Mouse (Mus musculus) MEL (cell line): ENCODE measurements around the gene Dnajb8.

Experiments used
- CHD2 ChIP-seq: IDR thresholded peaks from 2 replicates; pipeline ENCODE4 v1.6.1; 2011; ENCODE audit warnings: low read length, improper control_type of control experiment
- CTCF ChIP-seq, 3 experiments: IDR thresholded peaks in 2 of 3; conservative IDR thresholded peaks in 1 of 3; 2 replicates each; pipeline ENCODE4 v1.5.1; 2011 to 2012; ENCODE audit warnings: low read length in 3 of 3, low read depth in 2 of 3, mild to moderate bottlenecking in 2 of 3, improper control_type of control experiment in 1 of 3, inconsistent platforms in 1 of 3, mixed read lengths in 1 of 3, moderate library complexity in 1 of 3; ENCODE audit not compliant: control insufficient read depth in 1 of 3, insufficient read depth in 1 of 3, poor library complexity in 1 of 3, severe bottlenecking in 1 of 3
- E2F4 ChIP-seq: IDR thresholded peaks from 2 replicates; pipeline ENCODE4 v1.6.1; 2011; ENCODE audit warnings: low read depth, low read length, improper control_type of control experiment, borderline replicate concordance
- GATA1 ChIP-seq: IDR thresholded peaks from 2 replicates; pipeline ENCODE4 v1.6.1; 2011; ENCODE audit warnings: low read depth, low read length, improper control_type of control experiment
- MYC ChIP-seq: IDR thresholded peaks from 2 replicates; pipeline ENCODE4 v1.6.1; 2011; ENCODE audit warnings: low read depth, mild to moderate bottlenecking, low read length, improper control_type of control experiment, moderate library complexity
- SIN3A ChIP-seq: IDR thresholded peaks from 2 replicates; pipeline ENCODE4 v1.6.1; 2012; ENCODE audit warnings: low read length, improper control_type of control experiment, inconsistent platforms
- TCF12 ChIP-seq: IDR thresholded peaks from 2 replicates; pipeline ENCODE4 v1.6.1; 2014; ENCODE audit warnings: low read depth, mild to moderate bottlenecking, inconsistent platforms, low read length, improper control_type of control experiment, moderate library complexity

- TF ChIP-seq E2F4 (no peak), CTCF (IDR thresholded peaks at IDR 0.05 in 2 of 3, conservative IDR thresholded peaks at IDR 0.05 in 1 of 3; ENCODE audit: control insufficient read depth in 1 of 3, insufficient read depth in 1 of 3, low read depth in 2 of 3, low read length in 3 of 3, poor library complexity in 1 of 3, severe bottlenecking in 1 of 3) (no peak), SIN3A (no peak), GATA1 (no peak), MYC (no peak), CHD2 (no peak), TCF12 (no peak)
Observed at GRCm38 (mm10) chr6:88203791-88204405, 18.2 kb upstream of the Dnajb8 start.
